Mouse (Mus musculus) gastrocnemius, adult 8-10 months (tissue): ENCODE data around the gene Olfr1188. TPM values are rescaled to one million over a fixed set of nuclear protein-coding genes. Genes with fewer than 3 reads are reported as not detected.
"Not testable (repeated sequence)": the region's sequence is repeated elsewhere in the genome, so short reads cannot be mapped to it uniquely, and the experiment has no call there.

Experiments used
- DNase-seq, 2 experiments: peaks; one replicate each; pipeline ENCODE4 v3.0.0; 2022; ENCODE audit warnings: low spot score in 2 of 2
- total RNA-seq, 4 experiments: library from RNA; stranded (reverse); gene quantifications; 2 replicates each; pipeline ENCODE4 v1.2.4; 2022

Gene Olfr1188
- not detected for total RNA-seq

DNA sequence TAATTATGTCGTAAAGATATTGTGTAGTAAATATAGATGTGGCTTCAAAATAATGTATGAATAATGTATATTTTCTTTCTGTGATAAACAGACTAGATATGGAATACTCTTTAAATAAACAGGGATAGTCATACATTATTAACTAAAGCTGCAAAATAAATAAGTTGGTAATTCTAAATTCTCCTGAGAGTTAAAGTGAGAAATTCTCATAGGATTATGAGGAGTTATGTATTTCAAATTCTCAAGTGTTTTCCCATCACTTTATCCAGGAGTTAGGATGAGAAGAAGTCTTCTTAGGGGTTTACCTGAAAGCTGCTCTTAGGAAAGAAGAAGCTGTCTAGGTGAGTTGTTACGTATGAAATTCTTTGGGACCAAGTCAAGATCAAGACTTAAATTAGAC is at the start of gene Olfr1188:
Gene Olfr1188, plus strand, starts transcription at position 301 of the 400 bp plus-strand sequence.
- no peak for DNase-seq

DNA sequence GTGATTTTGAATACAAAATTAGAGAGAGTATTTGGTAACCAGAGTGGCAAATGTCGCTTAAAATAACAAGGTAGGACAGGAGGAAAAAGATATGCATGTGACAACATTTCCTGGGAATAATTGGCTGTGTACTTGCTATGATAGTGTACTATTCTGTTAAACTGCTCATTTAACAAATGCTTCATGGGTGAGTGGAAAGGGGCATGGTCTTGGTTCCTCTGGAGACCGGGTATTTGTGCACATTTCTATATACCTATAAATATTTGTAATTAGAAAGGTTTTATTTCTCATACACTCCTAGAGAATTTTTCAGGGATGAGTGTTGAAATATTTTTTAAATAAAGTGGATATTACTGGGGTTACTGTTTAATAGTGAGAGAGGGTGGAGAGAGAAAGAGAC is 38.5 kb upstream of the Olfr1188 start, which contains the start of gene Olfr1186:
Gene Olfr1186, plus strand, starts transcription at position 301 of the 400 bp plus-strand sequence.
- DNase-seq, result no peak

DNA sequence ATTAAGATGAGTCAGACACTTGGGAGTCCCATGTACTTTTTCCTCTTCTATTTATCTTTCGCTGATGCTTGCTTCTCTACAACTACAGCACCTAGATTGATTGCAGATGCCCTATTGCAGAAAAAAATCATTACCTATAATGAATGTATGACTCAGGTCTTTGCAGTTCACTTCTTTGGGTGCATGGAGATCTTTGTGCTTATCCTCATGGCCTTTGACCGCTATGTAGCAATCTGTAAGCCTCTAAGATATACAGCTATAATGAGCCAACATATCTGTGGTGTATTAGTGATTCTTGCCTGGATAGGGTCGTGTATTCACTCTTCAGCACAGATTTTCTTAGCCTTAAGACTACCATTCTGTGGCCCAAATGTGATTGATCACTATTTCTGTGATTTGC is 31.0 kb upstream of the Olfr1188 start:
- DNase-seq, result no peak

DNA sequence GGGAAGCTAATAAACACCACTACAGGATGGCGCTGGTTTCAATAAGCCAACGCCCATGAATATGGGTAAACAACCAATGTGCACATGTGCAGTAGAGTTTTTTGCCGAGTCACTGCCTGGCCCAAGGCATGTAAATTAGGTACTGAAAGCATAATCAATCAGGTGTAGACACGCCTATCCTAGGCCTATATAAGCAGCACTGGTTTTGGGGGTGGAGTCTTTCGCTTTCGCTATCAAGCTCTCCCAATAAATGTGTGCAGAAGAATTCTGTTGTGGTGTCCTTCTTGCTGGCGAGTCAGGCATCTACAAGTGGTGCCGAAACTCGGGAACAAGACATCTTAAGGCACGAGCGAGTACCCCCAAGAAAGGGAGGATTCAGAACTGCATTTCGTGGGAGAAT is 16.0 kb downstream of the Olfr1188 start:
- DNase-seq, result not testable (repeated sequence)

DNA sequence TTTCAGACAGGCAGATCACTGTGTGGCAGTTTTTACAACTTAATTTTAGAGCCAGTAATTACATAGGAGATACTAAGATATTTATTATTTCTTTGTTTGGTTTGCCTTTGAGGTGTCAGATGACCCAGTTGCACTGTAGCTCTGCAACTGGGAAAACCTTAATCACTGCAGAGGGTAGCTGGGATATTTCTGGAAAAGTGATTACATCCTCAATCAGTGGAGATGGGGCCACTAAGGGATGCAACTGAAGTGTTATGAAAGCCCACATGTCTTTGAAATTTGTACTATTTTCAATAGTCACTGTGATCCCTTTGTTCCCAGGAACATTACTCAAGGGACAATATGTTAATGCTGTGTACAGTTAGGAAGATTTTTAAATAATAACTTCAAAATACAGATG is 29.4 kb downstream of the Olfr1188 start, which contains the start of gene Olfr1189:
Gene Olfr1189, plus strand, starts transcription at position 301 of the 400 bp plus-strand sequence.
- DNase-seq, result no peak

Other genes with a start within 250 kb of the Olfr1188 start
- gene Olfr1174-ps, start 241.8 kb upstream of the Olfr1188 start, total RNA-seq, result not detected
- gene Olfr1175-ps, start 229.7 kb upstream of the Olfr1188 start, total RNA-seq, result not detected
- gene Olfr1176, start 220.2 kb upstream of the Olfr1188 start, total RNA-seq, result not detected
- gene Olfr1177-ps, start 210.4 kb upstream of the Olfr1188 start, total RNA-seq, result not detected
- gene Olfr1178, start 169.9 kb upstream of the Olfr1188 start, total RNA-seq, result not detected
- not detected for gene Olfr1179, start 150.5 kb upstream of the Olfr1188 start, total RNA-seq
- not detected for gene Olfr1180, start 137.8 kb upstream of the Olfr1188 start, total RNA-seq
- gene Olfr1181, start 130.8 kb upstream of the Olfr1188 start, total RNA-seq, result not detected
- gene Gm13757, start 107.8 kb upstream of the Olfr1188 start, total RNA-seq, result not detected
- gene Olfr1183, start 102.1 kb upstream of the Olfr1188 start, total RNA-seq, result not detected
- not detected for gene Olfr1184, start 73.3 kb upstream of the Olfr1188 start, total RNA-seq
- not detected for gene Olfr1185-ps1, start 63.6 kb upstream of the Olfr1188 start, total RNA-seq
- not detected for gene Olfr1186, start 38.4 kb upstream of the Olfr1188 start, total RNA-seq
- not detected for gene Olfr1189, start 29.5 kb downstream of the Olfr1188 start, total RNA-seq
- not detected for gene Olfr1191-ps1, start 83.6 kb downstream of the Olfr1188 start, total RNA-seq
- not detected for gene Olfr1192-ps1, start 91.6 kb downstream of the Olfr1188 start, total RNA-seq
- gene Olfr1193, start 118.7 kb downstream of the Olfr1188 start, total RNA-seq, result not detected
- not detected for gene Olfr1195, start 132.3 kb downstream of the Olfr1188 start, total RNA-seq
- not detected for gene Olfr1196, start 147.7 kb downstream of the Olfr1188 start, total RNA-seq
- not detected for gene Olfr1197, start 175.4 kb downstream of the Olfr1188 start, total RNA-seq
- gene Olfr1198, start 194.4 kb downstream of the Olfr1188 start, total RNA-seq, result not detected
- gene Olfr1199, start 203.5 kb downstream of the Olfr1188 start, total RNA-seq, result not detected
- not detected for gene Olfr1200, start 213.6 kb downstream of the Olfr1188 start, total RNA-seq
- not detected for gene Olfr1201, start 236.1 kb downstream of the Olfr1188 start, total RNA-seq